Mouse (Mus musculus) bone marrow, adult 2 months (tissue): ENCODE data around the gene Lrtm1.

Source experiments
- CTCF ChIP-seq: fragments of 200-500 bp; IDR thresholded peaks from 2 replicates; pipeline ENCODE4 v1.5.1; 2011; ENCODE audit warnings: low read length, control low read depth; ENCODE audit not compliant: control insufficient read depth, insufficient read depth
- POLR2A ChIP-seq: fragments of 200-500 bp; IDR thresholded peaks from 2 replicates; pipeline ENCODE4 v1.6.1; 2011; ENCODE audit warnings: low read depth, mild to moderate bottlenecking, control low read depth, low read length, borderline replicate concordance; ENCODE audit not compliant: control insufficient read depth

DNA sequence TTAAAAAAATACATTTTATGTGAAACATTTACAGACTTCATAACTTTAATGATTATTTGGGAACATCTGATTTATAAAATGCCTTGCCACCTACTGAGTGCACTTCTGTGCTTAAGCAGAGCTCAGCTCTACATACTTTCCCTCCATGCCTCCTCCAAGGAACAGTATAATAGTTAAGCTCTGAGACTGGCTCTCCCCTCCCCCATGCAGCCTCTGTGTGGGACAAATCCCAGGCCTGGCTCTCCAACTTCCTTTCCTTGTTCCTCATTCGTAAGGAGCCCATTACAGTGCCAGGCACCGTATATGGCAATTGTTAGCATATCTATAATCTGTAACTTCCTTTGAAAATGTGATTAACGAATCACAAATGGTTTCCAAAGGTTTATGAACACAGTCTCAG, 59.4 kb downstream of the Lrtm1 start:
- TF ChIP-seq POLR2A (no peak), CTCF (no peak)
